20 mouse cellular contexts compared by ENCODE assay signal in genomic region chrX:99467032-99467644, GRCm38 (mm10). TPM values are rescaled to one million over a fixed set of nuclear protein-coding genes. Genes with fewer than 3 reads are reported as not detected.
A peak's percentile ranks its signal among the peaks of the same experiment; 100 is the strongest.
DNase-seq lines count a peak whose midpoint lies in the region; ATAC-seq lines count a peak whose summit lies in the region.
"Had no signal": no experiment of that assay in that cellular context is flagged by ENCODE, and none has a peak within 500 bp of the region (broad histone marks: within the 10 kb centered on the region; RNA-seq: fewer than 3 reads in every experiment).

No protein-coding gene starts in this region.

- H3K27me3 ChIP-seq in forebrain, embryonic 15.5 days = peaks cover 3% of the 10 kb centered on the region; the same call in 1 of the 2 replicates
- H3K27me3 ChIP-seq: liver, embryonic 15.5 days had no signal

- no peak overlapping the region for H3K27ac ChIP-seq in forebrain, embryonic 15.5 days (replicated peaks)
- H3K27ac ChIP-seq: forebrain, embryonic 10.5 days; hindbrain, embryonic 15.5 days; limb, embryonic 13.5 days; liver, embryonic 15.5 days; neural tube, embryonic 13.5 days had no signal

- intact Hi-C loops in heart, postnatal 25 days (cut with DNase I) = no loop called here
- intact Hi-C loops in left cerebral cortex, postnatal 36 days (cut with DNase I) = no loop called here

- H3K9me3 ChIP-seq in forebrain, embryonic 15.5 days = no peaks in the 10 kb centered on the region
- H3K9me3 ChIP-seq: forebrain, embryonic 10.5 days; G1E; hindbrain, embryonic 15.5 days; limb, embryonic 13.5 days; liver, embryonic 15.5 days; megakaryocyte, embryonic 14.5 days; neural tube, embryonic 13.5 days had no signal

- no peak overlapping the region for H3K4me3 ChIP-seq in forebrain, embryonic 15.5 days
- H3K4me3 ChIP-seq: forebrain, embryonic 10.5 days; hindbrain, embryonic 15.5 days; limb, embryonic 13.5 days; liver, embryonic 15.5 days; neural tube, embryonic 13.5 days had no signal

- peak; percentile 40 to 48 for DNase-seq in heart, adult 18-20 months
- no peak for DNase-seq in heart, postnatal 25 days (ENCODE audit: low spot score)
- DNase-seq in left cerebral cortex, postnatal 36 days (ENCODE audit: low spot score in 2 of 2) = peak; percentile 44 to 45
- no peak for DNase-seq in left cerebral cortex, adult 8-10 months (ENCODE audit: low spot score in 2 of 2)
- peak; percentile 69 to 72 for DNase-seq in cerebellum, postnatal 10 days
- DNase-seq in spleen, postnatal 10 days (ENCODE audit: low spot score in 2 of 2) = no peak
- DNase-seq: kidney, postnatal 36 days; lung, postnatal 10 days; retina, postnatal 1 day; spleen, adult 18-20 months; thymus, postnatal 36 days had no signal

- H3K36me3 ChIP-seq in forebrain, embryonic 15.5 days = peaks cover 28% of the 10 kb centered on the region

- no peak overlapping the region for H3K9ac ChIP-seq in forebrain, embryonic 15.5 days (replicated peaks)
- H3K9ac ChIP-seq: hindbrain, embryonic 15.5 days; limb, embryonic 13.5 days; liver, embryonic 15.5 days; neural tube, embryonic 13.5 days had no signal

- no peak overlapping the region for H3K4me2 ChIP-seq in forebrain, embryonic 15.5 days (replicated peaks)
- H3K4me2 ChIP-seq: hindbrain, embryonic 15.5 days; limb, embryonic 13.5 days; liver, embryonic 15.5 days; neural tube, embryonic 13.5 days had no signal

- WGBS in forebrain, embryonic 15.5 days = 83% methylated on average over 22 of the region's 22 CpGs

- ATAC-seq in forebrain, embryonic 15.5 days (replicated peaks) = no peak
- ATAC-seq: intestine, postnatal 0 days had no signal

- H3K4me1 ChIP-seq in forebrain, embryonic 15.5 days = peaks cover 28% of the 10 kb centered on the region
- H3K4me1 ChIP-seq: liver, embryonic 15.5 days had no signal

RNA-seq across cellular contexts. Expression of gene Pja1, which starts 3.9 kb away (rescaled TPM):
- 10 to 100 TPM; 22.4 to 24.6 TPM for total RNA-seq in heart, adult 18-20 months (2021)
- total RNA-seq in heart, postnatal 25 days (2021) = 10 to 100 TPM; 23.5 to 24.1 TPM
- total RNA-seq in left cerebral cortex, postnatal 36 days (2021) = 100 to 1,000 TPM; 203 TPM
- total RNA-seq in left cerebral cortex, adult 8-10 months (2022) = 100 to 1,000 TPM; 187 to 208 (median 193) TPM
- polyA plus RNA-seq in forebrain, embryonic 15.5 days (2015; fragmentation: Nextera tagmentation; extraction: Ambion mirVana) = 360 and 385 TPM in 2 replicates

Comparison
In these comparisons a context has a peak if more than half of its experiments do, and no peak if none do; other contexts are left out.
1. DNase-seq: peak in heart, adult 18-20 months (2 of 2), left cerebral cortex, postnatal 36 days (2 of 2) and cerebellum, postnatal 10 days (2 of 2); none in heart, postnatal 25 days (single experiment), left cerebral cortex, adult 8-10 months (0 of 2) and spleen, postnatal 10 days (0 of 2).
2. RNA of gene Pja1, which starts 3.9 kb away (total RNA-seq): 203 TPM in left cerebral cortex, postnatal 36 days and 187 to 208 TPM in left cerebral cortex, adult 8-10 months; 22.4 to 24.6 TPM in heart, adult 18-20 months and 23.5 to 24.1 TPM in heart, postnatal 25 days; every median in the first group is over 4 times any median in the second.